Mouse (Mus musculus) heart, embryonic 12.5 days (tissue): ENCODE measurements around the gene Cep131. TPM values are rescaled to one million over a fixed set of nuclear protein-coding genes. Genes with fewer than 3 reads are reported as not detected.

Experiments used
- ATAC-seq: fragments of 200-750 bp; cut with Nextera tagmentation; 2 replicates; pipeline ENCODE4 v1.8.0; 2017; ENCODE audit warnings: moderate TSS enrichment, moderate library complexity; ENCODE audit not compliant: insufficient number of reproducible peaks, low FRiP score
- H3K27ac ChIP-seq: fragments of 300-500 bp; sonication (generic); 2 replicates; pipeline ENCODE4 v1.5.1; 2016; ENCODE audit warnings: mild to moderate bottlenecking, moderate library complexity; ENCODE audit not compliant: poor library complexity, severe bottlenecking
- H3K27me3 ChIP-seq: fragments of 300-500 bp; sonication (generic); replicated peaks from 2 replicates; pipeline ENCODE4 v1.6.1; 2016; ENCODE audit warnings: mild to moderate bottlenecking, moderate library complexity
- H3K36me3 ChIP-seq: fragments of 300-500 bp; sonication (generic); 2 replicates; pipeline ENCODE4 v1.6.1; 2016; ENCODE audit warnings: mild to moderate bottlenecking, moderate library complexity
- H3K4me1 ChIP-seq: fragments of 300-500 bp; sonication (generic); replicated peaks from 2 replicates; pipeline ENCODE4 v1.6.1; 2016; ENCODE audit warnings: mild to moderate bottlenecking
- H3K4me2 ChIP-seq: fragments of 300-500 bp; sonication (generic); 2 replicates; pipeline ENCODE4 v1.6.1; 2016; ENCODE audit warnings: mild to moderate bottlenecking, moderate library complexity
- H3K4me3 ChIP-seq: fragments of 300-500 bp; sonication (generic); 2 replicates; pipeline ENCODE4 v1.5.1; 2016; ENCODE audit warnings: mild to moderate bottlenecking
- H3K9ac ChIP-seq: fragments of 300-500 bp; sonication (generic); 2 replicates; pipeline ENCODE4 v1.6.1; 2016; ENCODE audit warnings: mild to moderate bottlenecking, moderate library complexity
- H3K9me3 ChIP-seq: fragments of 300-500 bp; sonication (generic); replicated peaks from 2 replicates; pipeline ENCODE4 v1.6.1; 2016; ENCODE audit warnings: mild to moderate bottlenecking, moderate library complexity
- WGBS: fragments of 180-500 bp; shearing (Covaris S2); methylation state at CpG from one replicate; pipeline ENCODE4 v1.1.7; 2016; 5-methylcytosine and 5-hydroxymethylcytosine counted together
- polyA plus RNA-seq: library from polyadenylated mRNA; unstranded; fragments of >200 nt; fragmentation: Nextera tagmentation; extraction: Ambion mirVana; gene quantifications from 2 replicates; pipeline ENCODE4 v1.2.1, GENCODE M21; 2016

Gene Cep131
- polyA plus RNA-seq, 1 experiment from 2014 or later: 19.2 TPM

- peaks cover 47% of the 10 kb centered on the region for H3K27me3 ChIP-seq
- H3K4me3 ChIP-seq: peak overlapping the region; percentile 58
- peak overlapping the region; percentile 92 for H3K4me2 ChIP-seq
- H3K9ac ChIP-seq: no peak overlapping the region
- peaks cover 38% of the 10 kb centered on the region for H3K4me1 ChIP-seq
- no peaks in the 10 kb centered on the region for H3K9me3 ChIP-seq
- 3% methylated on average over 23 of the region's 23 CpGs for WGBS
- H3K27ac ChIP-seq: no peak overlapping the region
- H3K36me3 ChIP-seq: no peaks in the 10 kb centered on the region
- ATAC-seq: no peak
Observed at GRCm38 (mm10) chr11:120048252-120048556, 38.4 kb downstream of the Cep131 start.

- ATAC-seq: no peak
- H3K9ac ChIP-seq: peak overlapping the region; percentile 67
Observed at GRCm38 (mm10) chr11:120047531-120048251, 38.9 kb downstream of the Cep131 start.

GRCm38 (mm10) chr11:120046553-120047191, 40.0 kb downstream of the Cep131 start, which contains the start of gene Aatk:
Aatk (minus strand) TSS chr11:120047167.
- Histone ChIP-seq H3K4me3 (peak within 1 kb of the TSS; percentile 58), H3K36me3 (no peaks in the 10 kb centered on the region), H3K4me2 (peak within 1 kb of the TSS; percentile 92), H3K4me1 (peaks cover 36% of the 10 kb centered on the region), H3K27me3 (peaks cover 47% of the 10 kb centered on the region), H3K27ac (no peak within 1 kb of the TSS), H3K9me3 (no peaks in the 10 kb centered on the region), H3K9ac (peak within 1 kb of the TSS; percentile 67)
- WGBS: 2% methylated on average over 50 of the region's 63 CpGs
- no peak for ATAC-seq

More at GRCm38 (mm10) chr11:120047531-120048251, 38.9 kb downstream of the Cep131 start:
- Histone ChIP-seq H3K27ac (no peak overlapping the region), H3K36me3 (no peaks in the 10 kb centered on the region), H3K4me3 (peak overlapping the region; percentile 58), H3K9me3 (no peaks in the 10 kb centered on the region), H3K27me3 (peaks cover 47% of the 10 kb centered on the region), H3K4me2 (peak overlapping the region; percentile 92), H3K4me1 (peaks cover 37% of the 10 kb centered on the region)
- 13% methylated on average over 23 of the region's 23 CpGs for WGBS

- no peak overlapping the region for H3K27ac ChIP-seq
- peaks cover 47% of the 10 kb centered on the region for H3K27me3 ChIP-seq
Observed at GRCm38 (mm10) chr11:120045839-120046552, 40.6 kb downstream of the Cep131 start.

GRCm38 (mm10) chr11:120045341-120045740, 41.3 kb downstream of the Cep131 start:
- H3K27ac ChIP-seq: no peak overlapping the region
- peaks cover 41% of the 10 kb centered on the region for H3K4me1 ChIP-seq
- no peak for ATAC-seq
- H3K36me3 ChIP-seq: no peaks in the 10 kb centered on the region
- no peaks in the 10 kb centered on the region for H3K9me3 ChIP-seq
- WGBS: 79% methylated on average over 4 of the region's 4 CpGs
- H3K9ac ChIP-seq: no peak overlapping the region
- no peak overlapping the region for H3K4me2 ChIP-seq
- no peak overlapping the region for H3K4me3 ChIP-seq
- H3K27me3 ChIP-seq: peaks cover 47% of the 10 kb centered on the region

More at GRCm38 (mm10) chr11:120045839-120046552, 40.6 kb downstream of the Cep131 start:
- Histone ChIP-seq H3K4me2 (peak overlapping the region; percentile 92), H3K9ac (no peak overlapping the region), H3K9me3 (no peaks in the 10 kb centered on the region), H3K36me3 (no peaks in the 10 kb centered on the region), H3K4me3 (peak overlapping the region; percentile 58; the same call in 1 of the 2 replicates), H3K4me1 (peaks cover 36% of the 10 kb centered on the region)
- no peak for ATAC-seq
- WGBS: 56% methylated on average over 11 of the region's 11 CpGs

- no peaks in the 10 kb centered on the region for H3K36me3 ChIP-seq
- no peaks in the 10 kb centered on the region for H3K9me3 ChIP-seq
- no peak overlapping the region for H3K9ac ChIP-seq
- peak; percentile 29; the same call in 1 of the 2 replicates for ATAC-seq
- no peak overlapping the region for H3K4me3 ChIP-seq
- peaks cover 44% of the 10 kb centered on the region for H3K4me1 ChIP-seq
- H3K27me3 ChIP-seq: peaks cover 28% of the 10 kb centered on the region
- no peak overlapping the region for H3K4me2 ChIP-seq
- WGBS: 61% methylated on average over 7 of the region's 7 CpGs
- peak overlapping the region; percentile 58 for H3K27ac ChIP-seq
Observed at GRCm38 (mm10) chr11:120042141-120042838, 44.3 kb downstream of the Cep131 start.

- ATAC-seq: peak; percentile 72
- Histone ChIP-seq H3K27me3 (peaks cover 22% of the 10 kb centered on the region), H3K4me3 (no peak overlapping the region), H3K9me3 (no peaks in the 10 kb centered on the region), H3K4me1 (peaks cover 38% of the 10 kb centered on the region), H3K27ac (peak overlapping the region; percentile 58), H3K9ac (no peak overlapping the region), H3K36me3 (no peaks in the 10 kb centered on the region), H3K4me2 (peak overlapping the region; percentile 10; the same call in 1 of the 2 replicates)
- WGBS: 50% methylated on average over 13 of the region's 13 CpGs
Observed at GRCm38 (mm10) chr11:120041191-120042123, 45.2 kb downstream of the Cep131 start.

- H3K36me3 ChIP-seq: no peaks in the 10 kb centered on the region
- H3K9ac ChIP-seq: no peak overlapping the region
- H3K9me3 ChIP-seq: peaks cover 6% of the 10 kb centered on the region; the same call in 1 of the 2 replicates
- no peak overlapping the region for H3K4me3 ChIP-seq
- H3K4me2 ChIP-seq: no peak overlapping the region
- H3K4me1 ChIP-seq: peaks cover 38% of the 10 kb centered on the region
- 0 out of 2 replicates have a peak overlapping the region, but pooled peaks have one; percentile 2 for H3K27ac ChIP-seq
- H3K27me3 ChIP-seq: peaks cover 11% of the 10 kb centered on the region
- ATAC-seq: no peak
- WGBS: 61% methylated on average over 8 of the region's 8 CpGs
Observed at GRCm38 (mm10) chr11:120040440-120040839, 46.2 kb downstream of the Cep131 start.

- Histone ChIP-seq H3K27me3 (0 out of 2 replicates have a peak, but pooled peaks cover 5% of the 10 kb centered on the region), H3K27ac (peak overlapping the region; percentile 71), H3K4me2 (no peak overlapping the region), H3K4me3 (no peak overlapping the region), H3K4me1 (peaks cover 38% of the 10 kb centered on the region), H3K9me3 (peaks cover 6% of the 10 kb centered on the region; the same call in 1 of the 2 replicates), H3K36me3 (no peaks in the 10 kb centered on the region), H3K9ac (no peak overlapping the region)
- 24% methylated on average over 4 of the region's 4 CpGs for WGBS
- ATAC-seq: no peak
Observed at GRCm38 (mm10) chr11:120039581-120039980, 47.0 kb downstream of the Cep131 start.

GRCm38 (mm10) chr11:120034762-120035161, 51.9 kb downstream of the Cep131 start:
- no peak overlapping the region for H3K27ac ChIP-seq
- ATAC-seq: no peak
- H3K4me1 ChIP-seq: peaks cover 12% of the 10 kb centered on the region
- H3K9me3 ChIP-seq: peaks cover 6% of the 10 kb centered on the region; the same call in 1 of the 2 replicates
- H3K4me3 ChIP-seq: no peak overlapping the region
- H3K4me2 ChIP-seq: no peak overlapping the region
- peaks cover 11% of the 10 kb centered on the region; the same call in 1 of the 2 replicates for H3K27me3 ChIP-seq
- 59% methylated on average over 5 of the region's 5 CpGs for WGBS
- no peak overlapping the region for H3K9ac ChIP-seq
- no peaks in the 10 kb centered on the region for H3K36me3 ChIP-seq
